Mouse (Mus musculus) liver, embryonic 14.5 days (tissue): ENCODE results near the gene Ciao2b.

Source experiments
- CTCF ChIP-seq: IDR thresholded peaks from 2 replicates; pipeline ENCODE4 v1.5.1; 2016; ENCODE audit warnings: antibody characterized with exemption, low read depth, control low read depth
- EP300 ChIP-seq: IDR thresholded peaks from 2 replicates; pipeline ENCODE4 v1.6.1; 2016; ENCODE audit warnings: antibody characterized with exemption, low read depth

- TF ChIP-seq CTCF = no peak
- no peak for TF ChIP-seq EP300
Observed at GRCm38 (mm10) chr8:104628402-104628801, 13.4 kb downstream of the Ciao2b start.
